ENCODE assay signal across 9 mouse cellular contexts in the genomic region with DNA sequence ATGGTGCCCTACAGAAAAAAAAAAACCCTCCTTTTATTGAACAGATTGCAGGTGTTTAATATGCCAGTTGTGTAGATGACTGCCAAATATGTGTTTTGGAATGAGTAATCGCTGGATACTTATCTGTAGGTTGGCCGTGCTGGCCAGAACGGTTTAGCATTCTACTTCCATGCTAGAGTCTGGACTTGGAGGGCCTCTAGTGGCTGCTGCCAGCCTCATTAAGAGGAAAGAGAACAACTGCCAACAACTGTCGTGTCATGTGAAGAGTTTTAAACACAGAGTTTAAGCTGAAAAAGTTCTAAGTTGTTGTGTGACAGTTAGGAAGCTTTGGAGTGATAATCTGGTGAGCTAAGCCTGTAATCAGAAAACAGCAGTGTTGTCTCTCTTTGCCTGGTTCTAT. TPM values are rescaled to one million over a fixed set of nuclear protein-coding genes. Genes with fewer than 3 reads are reported as not detected.
DNase-seq lines count a peak whose midpoint lies in the region; ATAC-seq and TF ChIP-seq lines count a peak whose summit lies in the region.
"Had no signal": no experiment of that assay in that cellular context is flagged by ENCODE, and none has a peak within 500 bp of the region (broad histone marks: within the 10 kb centered on the region; RNA-seq: fewer than 3 reads in every experiment).

No protein-coding gene starts in this region.

- no peak overlapping the region for H3K4me2 ChIP-seq in kidney, postnatal 0 days (ENCODE audit: low read length)
- H3K4me2 ChIP-seq in lung, embryonic 16.5 days (ENCODE audit: low read depth, low read length), result no peak overlapping the region
- H3K4me2 ChIP-seq: embryonic facial prominence, embryonic 15.5 days; lung, embryonic 15.5 days had no signal

- peak; percentile 29; the same call in 1 of the 2 replicates for TF ChIP-seq CTCF in kidney, postnatal 0 days (IDR thresholded peaks at IDR 0.05; ENCODE audit: low read depth)

- H3K4me1 ChIP-seq in kidney, postnatal 0 days (replicated peaks; ENCODE audit: insufficient read depth, low read length), result no peaks in the 10 kb centered on the region
- H3K4me1 ChIP-seq in lung, embryonic 16.5 days (replicated peaks; ENCODE audit: control insufficient read depth, insufficient read depth, low read length), result no peaks in the 10 kb centered on the region; the same call in 1 of the 2 replicates
- H3K4me1 ChIP-seq: embryonic facial prominence, embryonic 15.5 days; lung, embryonic 15.5 days had no signal

- H3K4me3 ChIP-seq in kidney, postnatal 0 days (replicated peaks; ENCODE audit: low read depth, low read length), result no peak overlapping the region
- H3K4me3 ChIP-seq in lung, embryonic 16.5 days (ENCODE audit: low read length), result no peak overlapping the region
- H3K4me3 ChIP-seq: embryonic facial prominence, embryonic 15.5 days; lung, embryonic 15.5 days had no signal

- H3K27ac ChIP-seq in kidney, postnatal 0 days, result no peak overlapping the region
- H3K27ac ChIP-seq in lung, embryonic 16.5 days (ENCODE audit: low read length), result no peak overlapping the region
- H3K27ac ChIP-seq: embryonic facial prominence, embryonic 15.5 days; lung, embryonic 15.5 days had no signal

- H3K27me3 ChIP-seq in kidney, postnatal 0 days (ENCODE audit: insufficient read depth, low read length), result no peaks in the 10 kb centered on the region
- no peaks in the 10 kb centered on the region for H3K27me3 ChIP-seq in lung, embryonic 16.5 days (ENCODE audit: control insufficient read depth, insufficient read depth, low read depth, low read length)
- H3K27me3 ChIP-seq: embryonic facial prominence, embryonic 15.5 days; lung, embryonic 15.5 days had no signal

- H3K36me3 ChIP-seq in kidney, postnatal 0 days (ENCODE audit: insufficient read depth, low read length), result no peaks in the 10 kb centered on the region
- no peaks in the 10 kb centered on the region for H3K36me3 ChIP-seq in lung, embryonic 16.5 days (ENCODE audit: control insufficient read depth, insufficient read depth, low read length)
- H3K36me3 ChIP-seq: embryonic facial prominence, embryonic 15.5 days; lung, embryonic 15.5 days had no signal

- WGBS in kidney, postnatal 0 days, result 64% methylated on average over 4 of the region's 4 CpGs
- 30% methylated on average over 4 of the region's 4 CpGs for WGBS in lung, embryonic 16.5 days

- no peak overlapping the region for H3K9ac ChIP-seq in kidney, postnatal 0 days (ENCODE audit: low read depth, low read length)
- H3K9ac ChIP-seq in lung, embryonic 16.5 days (ENCODE audit: low read length), result no peak overlapping the region
- H3K9ac ChIP-seq: embryonic facial prominence, embryonic 15.5 days; lung, embryonic 15.5 days had no signal

- DNase-seq in kidney, postnatal 0 days (ENCODE audit: low spot score), result no peak
- DNase-seq in kidney, adult 11 months, result no peak
- peak; percentile 75 for DNase-seq in brain, adult 2 months (ENCODE audit: low read depth, low spot score)
- peak; percentile 28 to 39 for DNase-seq in cerebellum, postnatal 10 days
- no peak for DNase-seq in spleen, postnatal 10 days (ENCODE audit: low spot score in 2 of 2)

- H3K9me3 ChIP-seq in kidney, postnatal 0 days (replicated peaks; ENCODE audit: low read length), result no peaks in the 10 kb centered on the region
- H3K9me3 ChIP-seq in lung, embryonic 16.5 days (ENCODE audit: control insufficient read depth, low read length), result no peaks in the 10 kb centered on the region
- H3K9me3 ChIP-seq: embryonic facial prominence, embryonic 15.5 days; lung, embryonic 15.5 days had no signal

- ATAC-seq in kidney, postnatal 0 days (replicated peaks; ENCODE audit: low FRiP score, low read depth), result no peak
- peak; percentile 52 for ATAC-seq in lung, embryonic 16.5 days (ENCODE audit: low read depth)
- no peak for ATAC-seq in activated CD4-positive, CD25-positive, alpha-beta regulatory T cell, adult 4 months

RNA-seq across cellular contexts. Expression of a gene that starts 38.0 kb away (rescaled TPM):
- polyA plus RNA-seq in kidney, postnatal 0 days (2015; fragmentation: Nextera tagmentation; extraction: Ambion mirVana), result 0.24 TPM in 1 of 2 replicates, not detected in the other
- polyA plus RNA-seq in lung, embryonic 16.5 days (2015; fragmentation: Nextera tagmentation; extraction: Ambion mirVana), result 2.4 and 4.2 TPM in 2 replicates
- not detected for polyA plus RNA-seq in activated CD4-positive, CD25-positive, alpha-beta regulatory T cell, adult 4 months (2017; shearing (Covaris generic))

RNA-seq across cellular contexts. Expression of a gene that starts 38.3 kb away (rescaled TPM):
- polyA plus RNA-seq in kidney, postnatal 0 days (2015; fragmentation: Nextera tagmentation; extraction: Ambion mirVana), result 0.06 and 0.21 TPM in 2 replicates
- 0.69 and 0.79 TPM in 2 replicates for polyA plus RNA-seq in lung, embryonic 16.5 days (2015; fragmentation: Nextera tagmentation; extraction: Ambion mirVana)
- polyA plus RNA-seq in activated CD4-positive, CD25-positive, alpha-beta regulatory T cell, adult 4 months (2017; shearing (Covaris generic)), result under 1 TPM in 1 of 2 experiments, not detected in 1; 0.23 TPM

Comparison
In these comparisons a context has a peak if more than half of its experiments do, and no peak if none do; other contexts are left out.
1. DNase-seq: peak in brain, adult 2 months (single experiment) and cerebellum, postnatal 10 days (2 of 2); none in kidney, postnatal 0 days (single experiment), kidney, adult 11 months (single experiment) and spleen, postnatal 10 days (0 of 2).